Mouse (Mus musculus) T-cell, adult 2 months (primary cell): ENCODE results near the gene Olfr209.
"Not testable (repeated sequence)": the region's sequence is repeated elsewhere in the genome, so short reads cannot be mapped to it uniquely, and the experiment has no call there.

ENCODE experiments used
- DNase-seq: peaks from one replicate; pipeline ENCODE4 v3.0.0; 2022; ENCODE audit warnings: low spot score

Olfr209 gene

DNA sequence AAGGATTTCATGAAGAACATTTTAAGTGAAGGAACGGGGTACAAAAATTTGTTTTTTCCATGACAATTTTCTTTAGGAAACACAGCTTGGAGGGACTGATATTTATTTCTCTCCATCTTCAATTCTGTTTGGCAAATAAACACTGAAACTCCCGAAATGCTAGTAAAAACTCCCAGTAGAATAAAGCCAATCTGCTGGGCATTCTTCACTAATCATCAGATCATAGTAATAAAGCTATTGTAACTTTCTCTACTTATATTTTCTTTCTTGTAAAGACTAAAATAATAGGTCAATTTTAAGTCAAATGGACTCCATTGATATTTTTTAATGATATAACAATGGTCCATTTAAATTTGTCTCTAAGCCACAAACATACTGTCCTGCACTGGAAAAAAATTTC, at the start of gene Olfr209:
TSS of gene Olfr209 (minus strand) at position 101 of the 400 bp plus-strand sequence.
- DNase-seq, result no peak

DNA sequence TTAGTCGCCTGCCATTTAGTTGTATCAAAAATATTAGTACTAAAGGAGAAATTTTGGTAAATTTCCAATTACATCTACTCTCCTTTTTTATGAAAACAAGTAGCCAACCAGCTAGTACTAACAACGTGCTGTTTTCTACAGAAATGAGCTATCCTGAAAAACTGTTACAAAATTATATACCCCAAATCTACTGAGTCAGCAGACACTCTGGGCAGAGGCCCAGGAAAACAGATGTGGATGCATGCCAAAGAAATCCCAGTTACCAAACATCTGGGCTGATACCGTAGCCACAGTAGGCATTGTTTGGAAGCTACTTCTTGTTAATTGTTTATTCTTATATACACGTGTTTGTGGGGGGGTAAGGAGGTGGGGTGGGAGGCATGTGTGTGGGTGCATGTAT, 49.7 kb upstream of the Olfr209 start:
- no peak for DNase-seq

DNA sequence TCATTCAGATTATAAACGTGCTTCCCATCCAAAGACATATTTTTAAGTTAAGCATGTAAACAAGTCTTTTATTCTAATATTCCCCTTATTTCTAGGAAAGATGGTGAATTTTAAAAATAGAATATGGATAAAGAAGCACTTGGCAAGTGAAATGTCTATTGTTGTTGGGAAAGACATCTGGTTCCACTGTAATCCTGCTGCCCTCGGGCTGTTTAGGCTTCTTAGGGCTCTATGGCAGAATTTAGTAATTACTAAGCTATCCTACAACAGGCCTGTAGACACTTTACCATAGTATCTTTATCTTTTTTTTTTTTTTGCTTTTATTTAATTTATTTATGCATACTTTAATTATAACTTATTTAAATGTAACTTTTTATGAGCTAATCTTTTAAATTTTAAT, 46.0 kb upstream of the Olfr209 start:
- DNase-seq, result no peak

DNA sequence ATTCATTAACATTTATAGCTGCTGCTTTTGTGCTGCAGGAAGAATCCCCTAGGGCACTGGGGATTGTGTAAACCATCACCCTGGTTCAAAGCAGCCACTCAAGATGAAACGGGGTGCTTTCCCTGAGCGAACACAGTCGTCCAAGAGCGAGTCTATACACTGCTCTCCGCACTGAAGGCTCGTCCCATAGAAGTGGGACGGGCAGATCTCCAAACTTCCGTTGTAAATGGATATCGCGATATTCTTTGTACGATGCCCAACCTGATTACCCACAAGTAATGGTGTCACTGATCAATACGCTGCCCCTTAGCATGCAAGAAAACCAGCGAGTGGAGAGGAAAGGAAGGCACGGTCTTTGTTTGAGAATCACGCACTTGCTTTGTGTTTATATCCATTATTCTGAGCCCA, 45.6 kb upstream of the Olfr209 start:
- DNase-seq, result no peak

DNA sequence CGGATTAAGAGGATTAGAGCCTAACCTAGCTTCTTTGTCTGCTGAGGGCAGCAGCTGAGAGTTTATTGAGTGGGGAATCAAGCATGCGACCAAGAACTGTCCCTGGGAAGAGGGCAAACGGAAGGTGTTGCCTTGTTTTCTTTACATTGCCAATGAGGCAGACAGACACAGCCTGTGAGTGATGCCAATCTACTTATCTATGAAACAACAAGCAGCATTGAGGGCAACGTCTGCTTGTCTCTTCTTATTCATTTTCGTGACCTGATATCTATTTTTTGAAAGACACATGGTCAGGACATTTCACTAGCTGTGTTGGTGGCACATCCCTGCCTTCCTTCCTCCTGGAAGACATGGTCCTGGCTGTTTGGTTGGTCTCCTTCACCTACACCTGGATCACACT, 43.2 kb upstream of the Olfr209 start, which contains the start of gene Gabrr3:
TSS of gene Gabrr3 (plus strand) at position 301 of the 400 bp plus-strand sequence.
- no peak for DNase-seq

DNA sequence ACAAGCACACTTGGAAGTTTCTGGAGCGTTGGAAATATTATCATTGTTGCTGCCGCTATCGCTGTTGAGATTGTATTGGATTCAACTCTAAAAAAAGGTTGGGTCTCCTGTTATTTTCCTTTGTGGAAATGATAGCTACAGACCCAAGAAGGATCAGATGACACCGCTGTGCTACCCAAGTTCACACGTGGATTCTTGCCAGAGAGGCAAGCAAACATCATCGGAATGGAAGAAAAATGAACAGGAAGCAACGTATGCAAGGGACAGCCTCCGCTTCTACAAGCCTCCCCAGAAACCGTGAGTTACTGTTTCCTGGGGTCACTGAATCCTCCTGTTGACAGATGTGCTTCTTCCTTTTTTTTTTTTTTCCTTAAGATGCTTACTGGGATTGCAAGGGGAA, 41.0 kb upstream of the Olfr209 start:
- DNase-seq, result no peak

DNA sequence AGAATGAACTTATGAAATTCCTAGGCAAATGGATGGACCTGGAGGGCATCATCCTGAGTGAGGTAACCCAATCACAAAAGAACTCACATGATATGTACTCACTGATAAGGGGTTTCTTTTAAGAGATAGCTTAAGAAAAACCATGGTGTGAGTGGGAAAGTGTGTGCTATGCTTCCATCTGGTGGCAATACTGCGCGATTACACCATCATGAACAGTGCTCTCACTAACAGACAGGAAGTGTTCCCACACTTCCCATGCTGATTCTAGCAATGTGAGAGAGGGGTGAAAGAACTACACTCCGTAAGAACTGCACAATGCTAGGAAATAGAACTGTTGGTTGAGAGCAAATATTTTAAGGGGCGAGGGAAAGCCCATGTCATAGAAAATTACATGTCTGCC, 39.9 kb upstream of the Olfr209 start:
- DNase-seq, result no peak

DNA sequence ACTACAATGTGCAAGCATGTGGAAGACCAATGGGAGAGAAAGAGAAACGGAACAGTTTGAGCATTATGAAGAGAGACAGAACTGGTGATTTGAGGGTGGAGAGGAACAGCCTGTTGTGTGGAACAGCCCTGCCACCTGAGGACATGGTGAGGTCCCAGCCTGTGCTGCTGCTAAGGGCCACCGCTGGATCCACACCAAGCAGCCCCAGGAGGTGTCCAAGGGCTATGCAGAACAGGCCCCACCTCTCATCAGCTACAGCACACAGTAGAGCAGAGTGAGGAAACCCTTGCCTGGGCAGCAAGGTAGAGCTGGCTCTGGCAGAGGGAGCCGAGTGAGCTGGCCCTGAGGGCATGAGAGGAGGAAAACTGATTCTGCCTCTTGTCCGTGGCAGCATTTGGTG, 38.2 kb upstream of the Olfr209 start:
- no peak for DNase-seq

DNA sequence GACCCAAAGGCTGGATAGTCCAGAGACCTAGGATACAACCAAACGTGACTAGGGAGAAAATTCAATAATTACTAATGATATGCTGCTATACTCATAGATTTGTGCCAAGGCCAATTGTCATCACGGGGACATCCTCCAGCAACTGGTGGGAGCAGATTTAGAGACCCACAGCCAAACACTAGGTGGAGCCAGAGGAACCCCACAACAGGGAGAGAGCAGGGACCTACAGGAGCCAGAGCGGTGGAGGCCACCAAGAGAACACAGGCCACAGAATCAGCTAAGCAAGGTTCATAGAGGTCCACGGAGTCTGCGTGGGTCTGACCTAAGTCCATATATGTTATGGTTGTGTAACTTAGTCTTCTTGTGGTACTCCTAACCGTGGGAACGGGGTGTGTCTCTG, 37.3 kb upstream of the Olfr209 start:
- no peak for DNase-seq

DNA sequence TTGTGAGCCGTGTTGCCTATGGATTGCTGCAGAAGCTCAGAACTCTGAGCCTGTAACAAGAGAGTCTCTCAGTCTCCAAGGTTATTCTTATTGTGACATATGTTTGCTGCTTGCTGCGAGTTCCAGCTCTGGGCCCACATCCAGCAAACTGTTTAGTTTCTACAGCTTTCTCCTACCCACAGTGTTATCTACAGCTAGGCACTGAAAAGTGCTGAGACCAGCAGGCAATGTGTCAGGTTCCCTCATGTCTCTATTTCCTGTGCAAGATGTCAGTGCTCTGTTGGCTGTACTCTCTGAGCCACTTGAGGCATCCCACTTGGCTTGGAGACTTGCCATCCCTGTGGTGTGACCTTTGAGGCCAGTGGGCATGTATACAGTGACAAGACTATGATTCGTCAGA, 29.5 kb upstream of the Olfr209 start:
- no peak for DNase-seq

DNA sequence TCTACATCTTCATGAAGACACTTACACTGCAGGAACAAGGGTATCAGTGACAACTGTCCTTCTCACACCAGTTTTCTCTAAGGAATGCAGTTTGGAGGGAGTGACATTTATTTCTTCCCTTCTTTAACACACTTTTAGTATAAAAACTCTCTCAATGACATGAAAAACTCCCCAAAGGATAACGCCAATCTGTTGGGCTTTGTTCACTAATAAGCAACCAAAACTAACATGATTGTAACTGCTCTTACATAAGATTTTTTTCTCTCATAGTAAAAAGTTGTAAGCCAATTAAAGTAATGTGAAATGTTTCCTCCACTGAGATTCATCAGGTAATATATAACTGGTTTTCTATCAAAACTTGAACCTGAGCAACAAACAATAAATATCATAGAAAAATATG, 14.6 kb downstream of the Olfr209 start, which contains the start of gene Olfr206:
TSS of gene Olfr206 (minus strand) at position 101 of the 400 bp plus-strand sequence.
- DNase-seq, result no peak

DNA sequence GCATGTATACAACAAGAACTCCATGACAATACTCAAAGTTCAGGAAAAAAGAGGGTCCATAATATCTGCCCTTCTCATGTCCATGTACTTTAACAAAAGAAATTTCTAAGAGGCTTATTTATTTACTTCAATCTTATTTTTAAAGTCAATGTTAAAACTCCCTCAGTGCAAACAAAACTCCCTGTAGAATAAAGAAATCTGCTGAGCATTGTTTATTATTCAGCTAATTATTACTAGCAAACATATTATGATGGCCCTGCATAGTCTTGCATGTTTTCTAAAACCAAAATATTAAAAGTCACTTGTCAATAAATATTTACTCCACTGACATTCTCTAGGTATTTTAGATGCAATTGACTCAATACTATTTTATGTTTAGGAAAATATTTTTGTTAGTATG, 32.8 kb downstream of the Olfr209 start, which contains the start of gene Olfr205:
TSS of gene Olfr205 (minus strand) at position 101 of the 400 bp plus-strand sequence.
- DNase-seq, result no peak

DNA sequence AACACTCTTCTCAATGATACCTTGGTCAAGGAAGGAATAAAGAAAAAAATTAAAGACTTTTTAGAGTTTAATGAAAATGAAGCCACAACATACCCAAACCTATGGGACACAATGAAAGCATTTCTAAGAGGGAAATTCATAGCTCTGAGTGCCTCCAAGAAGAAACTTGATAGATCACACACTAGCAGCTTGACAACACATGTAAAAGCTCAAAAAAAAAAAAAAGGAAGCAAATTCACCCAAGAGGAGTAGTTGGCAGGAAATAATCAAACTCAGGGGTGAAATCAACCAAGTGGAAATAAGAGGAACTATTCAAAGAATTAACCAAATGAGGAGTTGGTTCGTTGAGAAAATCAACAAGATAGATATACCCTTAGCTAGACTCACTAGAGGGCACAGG, 40.5 kb downstream of the Olfr209 start:
- DNase-seq, result not testable (repeated sequence)

DNA sequence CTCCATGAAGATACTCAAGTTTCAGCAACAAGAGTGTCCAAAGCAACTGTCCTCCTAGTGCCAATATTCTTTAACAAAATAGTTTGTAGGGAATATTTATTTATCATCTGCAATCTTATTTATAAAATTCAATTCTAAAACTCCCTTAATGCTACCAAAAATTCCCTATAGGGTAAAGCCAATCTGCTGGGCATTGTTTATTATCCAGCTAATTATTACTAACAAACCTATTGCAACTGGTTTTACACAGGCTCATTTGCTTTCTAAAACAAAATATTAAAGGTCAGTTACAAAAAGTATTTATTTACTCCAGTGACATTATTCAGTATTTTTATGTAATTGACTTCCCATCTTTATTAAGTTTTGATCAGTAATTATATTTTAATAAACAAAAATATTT, 45.6 kb downstream of the Olfr209 start, which contains the start of gene Olfr204:
TSS of gene Olfr204 (minus strand) at position 101 of the 400 bp plus-strand sequence.
- DNase-seq, result no peak
